Comparison of ENCODE assay signal across 15 mouse cellular contexts in the genomic region with DNA sequence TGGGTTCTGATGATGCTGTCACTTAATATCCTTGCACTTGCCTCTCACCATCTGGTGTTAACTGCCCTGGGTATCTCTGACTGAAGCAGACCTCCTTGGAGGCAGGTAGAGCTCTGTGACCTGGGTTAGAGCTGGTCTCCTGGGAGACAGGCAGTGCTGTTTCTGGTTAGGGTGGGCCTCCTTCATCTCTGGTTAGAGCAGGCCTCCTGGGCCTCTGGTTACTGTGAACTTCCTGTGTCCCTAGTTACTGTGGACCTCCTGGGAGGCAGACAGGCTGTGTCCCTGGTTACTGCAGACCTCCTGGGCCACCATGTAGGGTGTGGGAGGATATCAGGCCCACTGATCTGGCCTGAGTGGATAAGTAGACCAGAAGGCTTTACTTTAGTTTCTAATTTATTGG.
"Had no signal": no experiment of that assay in that cellular context is flagged by ENCODE, and none has a peak within 500 bp of the region (broad histone marks: within the 10 kb centered on the region; RNA-seq: fewer than 3 reads in every experiment).

No protein-coding gene starts in this region.

- DNase-seq: retina, postnatal 1 day; right cerebral cortex, adult 18-20 months; right cerebral cortex, postnatal 14 days; right cerebral cortex, postnatal 25 days; right cerebral cortex, postnatal 4 days; spleen, adult 18-20 months; thymus, adult 18-20 months; thymus, adult 2 months; thymus, postnatal 14 days; thymus, postnatal 25 days; thymus, postnatal 36 days; thymus, postnatal 4 days had no signal

- H3K9ac ChIP-seq: neural tube, embryonic 15.5 days; stomach, embryonic 15.5 days had no signal

- H3K4me2 ChIP-seq: neural tube, embryonic 15.5 days; stomach, embryonic 15.5 days had no signal

- H3K36me3 ChIP-seq: neural tube, embryonic 15.5 days; stomach, embryonic 15.5 days had no signal

- H3K27ac ChIP-seq: neural tube, embryonic 15.5 days; stomach, embryonic 15.5 days; stomach, postnatal 0 days had no signal

- H3K27me3 ChIP-seq: neural tube, embryonic 15.5 days; stomach, embryonic 15.5 days had no signal

- H3K9me3 ChIP-seq: neural tube, embryonic 15.5 days; stomach, embryonic 15.5 days had no signal

- H3K4me3 ChIP-seq: neural tube, embryonic 15.5 days; stomach, embryonic 15.5 days had no signal
